Mouse (Mus musculus) neural tube, embryonic 14.5 days (tissue): Measurements from ENCODE around the gene Naa40. TPM values are rescaled to one million over a fixed set of nuclear protein-coding genes. Genes with fewer than 3 reads are reported as not detected.

Experiments used
- ATAC-seq: fragments of 200-750 bp; cut with Nextera tagmentation; 2 replicates; pipeline ENCODE4 v1.8.0; 2017; ENCODE audit warnings: low read depth, mild to moderate bottlenecking, moderate TSS enrichment, moderate library complexity
- H3K27ac ChIP-seq: fragments of 300-500 bp; sonication (generic); 2 replicates; pipeline ENCODE4 v1.5.1; 2014; ENCODE audit warnings: low read depth, mild to moderate bottlenecking, control low read depth, low read length, moderate library complexity, mixed read lengths
- H3K27me3 ChIP-seq: fragments of 300-500 bp; sonication (generic); 2 replicates; pipeline ENCODE4 v1.6.1; 2014; ENCODE audit warnings: low read length; ENCODE audit not compliant: control insufficient read depth, insufficient read depth
- H3K36me3 ChIP-seq: fragments of 300-500 bp; sonication (generic); 2 replicates; pipeline ENCODE4 v1.6.1; 2014; ENCODE audit warnings: low read length, mixed read lengths; ENCODE audit not compliant: control insufficient read depth, insufficient read depth
- H3K4me1 ChIP-seq: fragments of 300-500 bp; sonication (generic); 2 replicates; pipeline ENCODE4 v1.6.1; 2014; ENCODE audit warnings: low read length; ENCODE audit not compliant: control insufficient read depth, insufficient read depth
- H3K4me2 ChIP-seq: fragments of 300-500 bp; sonication (generic); 2 replicates; pipeline ENCODE4 v1.6.1; 2014; ENCODE audit warnings: mild to moderate bottlenecking, low read depth, low read length, control low read depth
- H3K4me3 ChIP-seq: fragments of 300-500 bp; sonication (generic); 2 replicates; pipeline ENCODE4 v1.5.1; 2014; ENCODE audit warnings: low read depth, low read length, control low read depth, mixed read lengths
- H3K9ac ChIP-seq: fragments of 300-500 bp; sonication (generic); replicated peaks from 2 replicates; pipeline ENCODE4 v1.6.1; 2014; ENCODE audit warnings: low read depth, mild to moderate bottlenecking, control low read depth, low read length, mixed read lengths
- H3K9me3 ChIP-seq: fragments of 300-500 bp; sonication (generic); 2 replicates; pipeline ENCODE4 v1.6.1; 2016; ENCODE audit warnings: low read length; ENCODE audit not compliant: control insufficient read depth
- WGBS: fragments of 180-500 bp; shearing (Covaris S2); extraction: QIAGEN DNeasy Blood & Tissue Kit; methylation state at CpG from one replicate; pipeline ENCODE4 v1.1.7; 2014; 5-methylcytosine and 5-hydroxymethylcytosine counted together
- polyA plus RNA-seq: library from polyadenylated mRNA; unstranded; fragments of >200 nt; fragmentation: Nextera tagmentation; extraction: Ambion mirVana; gene quantifications from 2 replicates; pipeline ENCODE4 v1.2.1, GENCODE M21; 2014

Naa40 gene
- polyA plus RNA-seq, 1 experiment from 2014 or later: 68.7 TPM

- no peaks in the 10 kb centered on the region for H3K9me3 ChIP-seq
- ATAC-seq: peak; percentile 13; the same call in 1 of the 2 replicates
- H3K9ac ChIP-seq: peak overlapping the region; percentile 28
- no peaks in the 10 kb centered on the region for H3K27me3 ChIP-seq
- 26% methylated on average over 7 of the region's 7 CpGs for WGBS
- no peak overlapping the region for H3K4me2 ChIP-seq
- H3K4me3 ChIP-seq: no peak overlapping the region
- H3K36me3 ChIP-seq: peaks cover 68% of the 10 kb centered on the region
- peaks cover 30% of the 10 kb centered on the region for H3K4me1 ChIP-seq
- H3K27ac ChIP-seq: peak overlapping the region; percentile 67
These were observed 35.2 kb upstream of the Naa40 start for GRCm38 (mm10) chr19:7276053-7276659.

GRCm38 (mm10) chr19:7275131-7275789 lies 34.3 kb upstream of the Naa40 start:
- Histone ChIP-seq H3K4me2 (no peak overlapping the region), H3K4me3 (no peak overlapping the region), H3K9me3 (no peaks in the 10 kb centered on the region), H3K27ac (peak overlapping the region; percentile 60), H3K9ac (0 out of 2 replicates have a peak overlapping the region, but pooled peaks have one; percentile 16), H3K27me3 (no peaks in the 10 kb centered on the region), H3K36me3 (peaks cover 60% of the 10 kb centered on the region), H3K4me1 (peaks cover 37% of the 10 kb centered on the region)
- no peak for ATAC-seq
- WGBS: 52% methylated on average over 7 of the region's 7 CpGs

- peak overlapping the region; percentile 60; the same call in 1 of the 2 replicates for H3K27ac ChIP-seq
- WGBS: 65% methylated on average over 12 of the region's 13 CpGs
- peaks cover 44% of the 10 kb centered on the region for H3K4me1 ChIP-seq
- H3K9me3 ChIP-seq: no peaks in the 10 kb centered on the region
- no peak for ATAC-seq
- no peak overlapping the region for H3K4me2 ChIP-seq
- H3K9ac ChIP-seq: no peak overlapping the region
- H3K36me3 ChIP-seq: peaks cover 60% of the 10 kb centered on the region
- H3K27me3 ChIP-seq: no peaks in the 10 kb centered on the region
- H3K4me3 ChIP-seq: no peak overlapping the region
These were observed 33.5 kb upstream of the Naa40 start for GRCm38 (mm10) chr19:7274326-7274990.

DNA sequence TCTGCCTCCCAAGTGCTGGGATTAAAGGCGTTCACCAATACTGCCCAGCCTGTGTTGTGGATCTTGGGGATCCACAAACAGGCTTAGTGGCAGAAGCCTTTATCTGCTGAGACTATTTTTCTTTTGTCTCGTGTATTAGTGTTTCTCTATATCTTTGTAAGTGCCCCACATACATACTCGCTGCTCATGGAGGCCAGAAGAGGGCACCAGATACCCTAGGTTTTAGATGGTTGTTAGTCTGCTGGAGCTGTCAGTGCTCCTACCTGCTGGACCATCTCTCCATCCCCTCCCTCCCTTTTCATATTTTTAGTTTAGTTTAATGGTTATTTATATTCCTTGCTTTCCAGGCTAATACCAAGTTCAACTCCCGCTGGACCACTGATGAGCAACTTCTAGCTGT lies 32.5 kb upstream of the Naa40 start:
- Histone ChIP-seq H3K9ac (no peak overlapping the region), H3K4me1 (peaks cover 44% of the 10 kb centered on the region), H3K27me3 (no peaks in the 10 kb centered on the region), H3K27ac (no peak overlapping the region), H3K9me3 (no peaks in the 10 kb centered on the region), H3K4me3 (no peak overlapping the region), H3K4me2 (no peak overlapping the region), H3K36me3 (peaks cover 60% of the 10 kb centered on the region)
- ATAC-seq: no peak
- WGBS: 91% methylated on average over 4 of the region's 4 CpGs

DNA sequence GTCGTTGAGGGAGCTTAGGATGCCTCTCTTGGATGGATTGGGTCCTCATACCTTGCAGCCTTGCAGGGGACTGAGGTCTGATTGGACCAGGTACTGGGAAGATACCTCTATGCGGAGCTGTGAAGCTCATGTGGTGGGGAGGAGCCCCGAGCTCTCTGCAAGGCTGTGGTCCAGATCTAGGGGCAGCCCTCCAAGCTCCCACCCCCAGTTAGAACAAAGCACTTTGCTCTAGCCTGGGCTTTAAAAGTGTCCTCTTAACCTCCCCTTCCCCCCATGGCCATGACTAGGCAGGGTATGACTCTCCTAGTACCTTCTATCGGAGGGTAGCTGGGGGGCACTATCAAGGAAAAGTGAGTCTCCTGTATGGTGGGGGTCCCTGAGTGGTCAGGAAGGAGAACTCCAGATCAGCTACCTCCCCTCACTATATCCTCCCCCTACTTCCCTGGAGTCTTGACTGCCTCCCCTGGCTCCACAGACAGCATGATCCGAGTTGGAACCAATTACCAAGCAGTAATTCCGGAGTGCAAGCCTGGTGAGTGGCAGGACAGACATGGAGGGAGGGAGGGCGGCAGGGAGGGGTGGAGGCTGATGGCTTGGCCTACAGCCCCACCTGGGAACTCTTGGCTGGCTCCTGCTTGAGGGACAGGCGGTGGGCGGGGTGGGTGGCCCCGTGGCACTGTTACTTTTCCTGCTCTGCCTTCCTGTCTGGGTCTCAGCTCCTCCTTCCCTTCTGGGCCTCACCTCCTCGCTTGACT lies 28.5 kb upstream of the Naa40 start:
- Histone ChIP-seq H3K9me3 (no peaks in the 10 kb centered on the region), H3K4me3 (peak overlapping the region; percentile 77), H3K27ac (peak overlapping the region; percentile 95; the same call in 1 of the 2 replicates), H3K4me2 (peak overlapping the region; percentile 88), H3K36me3 (peaks cover 32% of the 10 kb centered on the region), H3K9ac (peak overlapping the region; percentile 82), H3K4me1 (peaks cover 50% of the 10 kb centered on the region), H3K27me3 (no peaks in the 10 kb centered on the region)
- WGBS: 9% methylated on average over 11 of the region's 11 CpGs
- peak; percentile 9; the same call in 1 of the 2 replicates for ATAC-seq

- Histone ChIP-seq H3K4me3 (peak overlapping the region; percentile 77), H3K4me1 (peaks cover 47% of the 10 kb centered on the region), H3K9me3 (no peaks in the 10 kb centered on the region), H3K9ac (peak overlapping the region; percentile 82), H3K4me2 (peak overlapping the region; percentile 88), H3K36me3 (peaks cover 26% of the 10 kb centered on the region), H3K27me3 (no peaks in the 10 kb centered on the region), H3K27ac (peak overlapping the region; percentile 95)
- peak; percentile 26 for ATAC-seq
- WGBS: under 1% methylated on average over 29 of the region's 30 CpGs
These were observed 27.7 kb upstream of the Naa40 start for GRCm38 (mm10) chr19:7268722-7269090.

DNA sequence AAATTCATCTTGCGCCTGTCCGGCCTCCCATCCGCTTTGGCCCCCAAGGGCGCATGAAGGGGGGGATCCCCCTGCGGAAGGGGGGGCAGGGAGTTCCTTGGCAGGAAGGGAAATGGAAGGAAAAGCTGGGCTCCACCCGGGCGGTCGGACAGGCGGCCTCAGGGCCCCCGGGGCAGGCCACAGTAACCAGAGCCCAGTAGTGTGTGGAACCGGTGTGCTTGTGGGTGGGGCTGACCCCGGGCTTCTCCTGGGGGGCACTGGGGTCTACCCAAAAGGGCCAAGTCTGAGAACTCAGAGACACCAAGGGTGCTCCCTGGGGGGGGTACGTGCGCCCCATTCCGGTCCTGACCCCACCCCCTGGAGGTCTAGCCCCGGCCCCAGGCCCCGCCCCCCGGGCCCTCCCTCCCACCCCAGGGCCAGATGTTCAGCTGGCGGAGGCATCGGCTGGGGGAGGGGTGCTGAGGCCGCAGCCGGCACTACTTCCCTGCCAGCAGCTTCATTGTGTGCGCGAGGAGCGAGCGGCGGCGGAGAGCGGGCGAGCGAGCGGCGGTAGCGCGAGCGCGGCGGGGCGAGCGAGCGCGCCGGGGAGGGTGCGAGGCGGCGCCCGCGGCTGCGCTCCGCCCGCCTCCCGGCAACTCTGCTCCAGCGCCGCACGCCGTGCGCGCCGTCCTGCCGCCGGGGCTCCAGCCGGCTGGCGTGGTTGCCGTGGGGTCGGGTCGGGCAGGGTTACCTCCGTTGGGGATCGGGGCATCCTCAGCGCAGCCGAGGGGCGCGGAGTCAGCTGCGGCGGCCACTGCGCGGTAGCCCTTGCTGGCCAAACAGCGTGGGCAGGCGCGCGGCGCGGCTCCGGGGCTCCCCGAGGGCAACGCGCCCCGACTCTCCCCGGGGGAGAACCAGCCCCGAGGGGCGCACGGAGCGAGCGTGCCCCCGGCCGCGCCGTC lies 27.1 kb upstream of the Naa40 start:
- peak overlapping the region; percentile 88 for H3K4me2 ChIP-seq
- peak overlapping the region; percentile 77 for H3K4me3 ChIP-seq
- peaks cover 19% of the 10 kb centered on the region for H3K36me3 ChIP-seq
- H3K9me3 ChIP-seq: no peaks in the 10 kb centered on the region
- peaks cover 47% of the 10 kb centered on the region for H3K4me1 ChIP-seq
- peak overlapping the region; percentile 95 for H3K27ac ChIP-seq
- peak overlapping the region; percentile 82 for H3K9ac ChIP-seq
- H3K27me3 ChIP-seq: no peaks in the 10 kb centered on the region
- WGBS: under 1% methylated on average over 68 of the region's 97 CpGs
- peak; percentile 69 for ATAC-seq

DNA sequence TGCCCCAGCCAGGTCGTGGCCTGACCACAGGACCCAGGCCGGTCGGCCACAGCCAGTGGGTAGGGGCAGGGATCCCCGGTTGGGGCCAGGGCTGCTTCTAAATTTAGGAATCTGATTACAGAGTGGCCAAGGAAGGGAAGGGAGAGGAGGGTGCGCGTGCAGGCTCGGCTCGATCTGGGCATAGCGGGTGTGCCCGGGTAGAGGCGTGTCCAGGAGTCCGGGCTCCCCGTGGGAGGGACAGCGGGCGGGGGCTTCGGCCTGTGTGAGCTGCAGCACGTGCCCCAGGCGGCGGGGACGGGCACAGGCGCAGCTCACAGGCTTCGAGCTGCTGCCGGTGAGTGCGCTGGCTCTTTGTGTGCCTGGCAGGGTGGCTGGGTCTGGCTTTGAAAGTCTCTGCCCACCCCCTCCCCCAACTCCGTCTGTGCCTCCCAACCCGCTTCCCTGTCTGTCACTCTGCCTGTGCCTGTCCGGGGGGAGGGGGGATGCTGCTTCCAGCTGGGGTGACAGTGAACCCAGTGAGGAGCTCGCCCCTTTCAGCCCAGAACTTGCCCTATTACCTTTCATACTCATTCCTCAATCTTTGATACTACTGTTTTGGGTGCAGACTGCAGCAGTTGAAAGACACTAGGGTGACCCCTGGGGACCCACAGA lies 26.2 kb upstream of the Naa40 start, which contains the start of gene Rcor2:
Gene Rcor2 (plus strand): TSS at position 235 of the 651 bp plus-strand sequence.
- no peaks in the 10 kb centered on the region for H3K27me3 ChIP-seq
- peaks cover 12% of the 10 kb centered on the region for H3K36me3 ChIP-seq
- ATAC-seq: peak; percentile 45
- peak within 1 kb of the TSS; percentile 95 for H3K27ac ChIP-seq
- H3K4me1 ChIP-seq: peaks cover 47% of the 10 kb centered on the region
- peak within 1 kb of the TSS; percentile 88 for H3K4me2 ChIP-seq
- H3K4me3 ChIP-seq: peak within 1 kb of the TSS; percentile 77
- no peaks in the 10 kb centered on the region for H3K9me3 ChIP-seq
- WGBS: 2% methylated on average over 28 of the region's 28 CpGs
- peak within 1 kb of the TSS; percentile 82 for H3K9ac ChIP-seq
